Mouse (Mus musculus): ENCODE measurements around the gene Fbxl21.
A peak's percentile ranks its signal among the peaks of the same experiment; 100 is the strongest.

Gene Fbxl21

DNA sequence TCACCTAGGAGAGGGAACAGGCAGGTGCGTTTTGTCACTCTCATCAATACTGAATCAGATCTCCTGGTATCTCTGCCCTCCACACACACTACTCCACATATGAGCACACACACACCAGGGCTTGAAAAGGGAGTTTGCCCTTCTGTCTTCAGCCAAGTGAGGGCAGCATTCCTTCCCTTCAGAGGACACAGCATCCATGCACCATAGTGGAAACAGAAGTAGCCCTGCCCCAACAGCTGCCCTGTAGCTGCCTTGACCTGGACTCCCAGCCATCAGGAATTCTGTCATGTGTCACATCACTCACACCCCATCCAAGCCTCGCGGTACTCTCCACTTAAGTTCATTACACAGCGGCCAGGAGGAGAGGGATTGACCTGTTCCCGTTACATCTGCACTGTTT is 55.8 kb downstream of the Fbxl21 start:
- no peak for ATAC-seq (ENCODE audit: insufficient number of reproducible peaks, low FRiP score, low TSS enrichment)

GRCm38 (mm10) chr13:56580450-56580849 is 58.2 kb downstream of the Fbxl21 start:
- no peak for ATAC-seq (ENCODE audit: insufficient number of reproducible peaks, low FRiP score, low TSS enrichment)

- ATAC-seq (ENCODE audit: insufficient number of reproducible peaks, low FRiP score, low TSS enrichment) = no peak
Observed at GRCm38 (mm10) chr13:56581512-56581911, 59.2 kb downstream of the Fbxl21 start.

- 0 out of 2 replicates have a peak, but pooled peaks have one; percentile 10 for ATAC-seq (ENCODE audit: insufficient number of reproducible peaks, low FRiP score, low TSS enrichment)
Observed at GRCm38 (mm10) chr13:56581961-56582434, 59.7 kb downstream of the Fbxl21 start.

GRCm38 (mm10) chr13:56582720-56583119 is 60.4 kb downstream of the Fbxl21 start:
- no peak for ATAC-seq (ENCODE audit: insufficient number of reproducible peaks, low FRiP score, low TSS enrichment)

DNA sequence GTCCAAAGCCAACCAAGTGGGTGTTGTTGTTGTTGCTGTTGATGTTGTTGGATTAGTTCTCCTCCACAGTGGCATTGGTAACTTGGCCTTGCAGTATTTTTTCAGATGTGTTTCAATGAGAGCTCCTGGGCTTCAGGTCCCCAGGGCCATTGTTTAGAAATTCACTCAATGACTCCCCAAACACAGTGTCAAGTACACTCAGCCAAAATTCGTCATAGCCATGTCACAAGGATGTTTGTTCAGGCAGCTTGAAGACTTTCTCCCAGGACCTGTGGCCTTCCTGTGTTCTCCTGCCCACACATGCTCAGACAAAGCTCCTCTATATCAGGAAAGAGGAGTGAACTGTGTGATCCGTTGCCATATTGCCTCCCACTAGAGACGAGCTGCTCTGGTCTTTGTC is 63.8 kb downstream of the Fbxl21 start:
- ATAC-seq (ENCODE audit: insufficient number of reproducible peaks, low FRiP score, low TSS enrichment) = no peak

Measured in cerebellum, adult (tissue).